Mouse (Mus musculus) embryonic facial prominence, embryonic 14.5 days (tissue): ENCODE measurements around the gene Lurap1. TPM values are rescaled to one million over a fixed set of nuclear protein-coding genes. Genes with fewer than 3 reads are reported as not detected.
A peak's percentile ranks its signal among the peaks of the same experiment; 100 is the strongest.

Experiments used
- ATAC-seq: fragments of 200-750 bp; cut with Nextera tagmentation; 2 replicates; pipeline ENCODE4 v1.8.0; 2017; ENCODE audit warnings: low read depth, moderate number of reproducible peaks, moderate TSS enrichment
- DNase-seq: peaks from one replicate; pipeline ENCODE4 v3.0.0-alpha.2; 2015; ENCODE audit warnings: low spot score
- H3K27ac ChIP-seq: fragments of 300-500 bp; sonication (generic); replicated peaks from 2 replicates; pipeline ENCODE4 v1.5.1; 2014; ENCODE audit warnings: low read depth, mild to moderate bottlenecking, low read length, moderate library complexity
- H3K27me3 ChIP-seq: fragments of 300-500 bp; sonication (generic); replicated peaks from 2 replicates; pipeline ENCODE4 v1.6.1; 2014; ENCODE audit warnings: low read length; ENCODE audit not compliant: control insufficient read depth, insufficient read depth
- H3K36me3 ChIP-seq: fragments of 300-500 bp; sonication (generic); 2 replicates; pipeline ENCODE4 v1.6.1; 2014; ENCODE audit warnings: low read length, mixed read lengths; ENCODE audit not compliant: control insufficient read depth, insufficient read depth
- H3K4me1 ChIP-seq: fragments of 300-500 bp; sonication (generic); 2 replicates; pipeline ENCODE4 v1.6.1; 2014; ENCODE audit warnings: antibody characterized with exemption, low read length; ENCODE audit not compliant: control insufficient read depth, insufficient read depth
- H3K4me2 ChIP-seq: fragments of 300-500 bp; sonication (generic); 2 replicates; pipeline ENCODE4 v1.6.1; 2014; ENCODE audit warnings: low read depth, mild to moderate bottlenecking, low read length, moderate library complexity, mixed read lengths
- H3K4me3 ChIP-seq: fragments of 300-500 bp; sonication (generic); 2 replicates; pipeline ENCODE4 v1.5.1; 2014; ENCODE audit warnings: low read depth, mild to moderate bottlenecking, low read length
- H3K9ac ChIP-seq: fragments of 300-500 bp; sonication (generic); 2 replicates; pipeline ENCODE4 v1.6.1; 2014; ENCODE audit warnings: low read depth, mild to moderate bottlenecking, low read length, moderate library complexity, mixed read lengths
- H3K9me3 ChIP-seq: fragments of 300-500 bp; sonication (generic); 2 replicates; pipeline ENCODE4 v1.6.1; 2016; ENCODE audit warnings: low read length; ENCODE audit not compliant: control insufficient read depth
- WGBS: fragments of 180-500 bp; shearing (Covaris S2); extraction: QIAGEN DNeasy Blood & Tissue Kit; methylation state at CpG from one replicate; pipeline ENCODE4 v1.1.7; 2014; 5-methylcytosine and 5-hydroxymethylcytosine counted together
- polyA plus RNA-seq: library from polyadenylated mRNA; unstranded; fragments of >200 nt; fragmentation: Nextera tagmentation; extraction: Ambion mirVana; gene quantifications from 2 replicates; pipeline ENCODE4 v1.2.1, GENCODE M21; 2014

The Lurap1 gene
- 2.3 and 2.4 TPM in 2 replicates for polyA plus RNA-seq

DNA sequence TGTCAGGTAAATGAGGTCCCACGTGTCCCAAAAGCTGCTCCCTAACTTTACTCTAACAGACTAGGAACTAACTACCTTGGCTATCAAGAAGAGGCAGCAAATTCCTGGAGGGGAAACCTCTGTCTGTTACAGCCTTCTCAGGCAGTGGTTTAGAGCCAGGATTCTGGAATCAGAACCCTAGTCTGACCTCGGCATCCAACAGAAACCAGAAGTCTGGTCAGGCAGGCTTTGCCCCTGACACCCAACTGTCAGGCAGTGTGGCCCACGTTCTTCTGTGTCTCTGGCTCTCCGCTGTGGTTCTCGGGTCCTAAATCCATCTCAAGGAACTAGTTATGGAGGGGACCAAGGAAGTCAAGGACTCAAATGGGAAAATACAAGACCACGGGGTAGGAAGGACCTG lies at the start of gene Lurap1:
Gene Lurap1, minus strand, starts transcription at position 101 of the 400 bp plus-strand sequence.
- Histone ChIP-seq H3K9ac (peak within 1 kb of the TSS; percentile 95), H3K4me2 (peak within 1 kb of the TSS; percentile 83)
- no peak for ATAC-seq

GRCm38 (mm10) chr4:116198422-116198821 lies 47.3 kb upstream of the Lurap1 start:
- H3K9ac ChIP-seq: no peak overlapping the region
- H3K9me3 ChIP-seq: no peaks in the 10 kb centered on the region
- H3K36me3 ChIP-seq: no peaks in the 10 kb centered on the region
- WGBS: 78% methylated on average over 2 of the region's 2 CpGs
- H3K4me2 ChIP-seq: no peak overlapping the region
- H3K4me3 ChIP-seq: no peak overlapping the region
- H3K27ac ChIP-seq: no peak overlapping the region
- H3K4me1 ChIP-seq: no peaks in the 10 kb centered on the region
- ATAC-seq (no peak), DNase-seq (no peak)
- H3K27me3 ChIP-seq: no peaks in the 10 kb centered on the region

More for the DNA sequence above, at the start of gene Lurap1:
- Histone ChIP-seq H3K4me1 (peaks cover 8% of the 10 kb centered on the region), H3K27me3 (no peaks in the 10 kb centered on the region), H3K9me3 (no peaks in the 10 kb centered on the region), H3K36me3 (peaks cover 48% of the 10 kb centered on the region), H3K4me3 (peak within 1 kb of the TSS; percentile 79), H3K27ac (peak within 1 kb of the TSS; percentile 92)
- no peak for DNase-seq
- 74% methylated on average over 6 of the region's 6 CpGs for WGBS

DNA sequence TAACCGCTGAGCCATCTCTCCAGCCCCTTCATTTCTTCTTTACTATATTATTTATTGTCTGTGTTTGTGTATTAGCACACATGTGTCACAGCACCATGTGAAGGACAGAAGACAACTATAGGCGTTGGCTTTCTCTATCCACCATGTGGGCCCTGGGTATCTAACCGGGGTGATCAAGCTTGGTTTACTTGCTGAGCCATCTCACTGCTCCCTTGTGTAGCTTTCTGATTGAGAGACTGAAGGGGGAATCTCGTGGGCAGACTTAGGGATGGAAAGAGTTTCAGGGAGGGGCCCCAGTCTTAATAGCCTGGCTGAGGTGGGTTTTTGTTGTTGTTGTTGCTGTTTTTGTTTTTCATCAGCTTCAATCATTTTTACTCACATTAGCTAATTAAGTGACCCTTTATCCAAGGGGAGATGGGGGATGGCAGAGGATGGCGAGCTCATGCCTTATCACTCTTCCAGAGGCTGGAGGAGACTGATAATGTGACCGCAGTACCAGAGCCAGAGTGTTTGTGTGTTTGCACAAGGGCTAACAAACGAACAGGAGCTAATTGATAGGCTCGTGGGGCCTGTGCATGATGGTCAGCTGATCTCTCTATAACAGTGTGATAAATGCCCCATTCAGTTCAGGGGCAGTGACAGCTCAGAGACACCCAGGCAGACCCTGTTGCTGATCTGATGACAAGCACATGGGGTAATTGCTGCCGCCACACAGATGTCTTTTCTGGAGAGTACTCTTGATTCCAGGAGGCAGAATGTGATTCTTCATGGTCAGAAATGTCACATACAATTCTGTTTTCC lies 42.6 kb upstream of the Lurap1 start:
- WGBS: 62% methylated on average over 9 of the region's 9 CpGs
- Histone ChIP-seq H3K9me3 (no peaks in the 10 kb centered on the region), H3K27me3 (no peaks in the 10 kb centered on the region), H3K36me3 (no peaks in the 10 kb centered on the region), H3K27ac (no peak overlapping the region), H3K4me2 (no peak overlapping the region), H3K9ac (no peak overlapping the region), H3K4me1 (no peaks in the 10 kb centered on the region), H3K4me3 (no peak overlapping the region)
- no peak for DNase-seq
- no peak for ATAC-seq

DNA sequence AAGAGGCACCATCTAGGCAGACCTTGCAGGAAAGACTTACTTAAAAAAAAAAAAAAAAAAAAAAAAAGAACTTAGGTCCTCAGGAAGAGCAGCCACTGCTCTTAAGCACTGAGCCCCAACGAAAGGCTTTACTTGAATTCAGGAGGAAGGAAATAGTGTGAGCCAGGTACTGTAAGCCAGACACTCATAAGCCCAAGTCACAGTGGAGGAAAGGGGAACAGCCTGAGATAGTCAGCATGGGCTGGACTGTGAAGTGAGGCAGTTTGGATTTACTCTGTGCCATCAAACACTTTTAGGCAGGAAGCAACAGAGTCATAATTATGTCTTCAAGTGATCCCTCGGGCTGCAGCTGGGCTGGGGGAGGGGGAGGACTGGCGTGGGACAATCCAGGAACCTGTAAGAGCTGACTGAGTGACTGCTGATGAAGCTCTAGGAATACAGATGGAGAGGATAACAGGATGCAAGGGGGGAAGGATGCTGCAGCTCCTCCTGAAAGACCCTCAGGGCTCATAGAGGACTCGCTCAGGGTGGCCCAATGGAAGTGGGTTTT lies 41.2 kb upstream of the Lurap1 start:
- Histone ChIP-seq H3K9ac (no peak overlapping the region), H3K9me3 (no peaks in the 10 kb centered on the region), H3K27me3 (no peaks in the 10 kb centered on the region), H3K4me2 (no peak overlapping the region), H3K36me3 (no peaks in the 10 kb centered on the region), H3K4me3 (no peak overlapping the region), H3K4me1 (no peaks in the 10 kb centered on the region), H3K27ac (no peak overlapping the region)
- no peak for DNase-seq
- no peak for ATAC-seq
- WGBS: 28% methylated on average over 4 of the region's 4 CpGs

DNA sequence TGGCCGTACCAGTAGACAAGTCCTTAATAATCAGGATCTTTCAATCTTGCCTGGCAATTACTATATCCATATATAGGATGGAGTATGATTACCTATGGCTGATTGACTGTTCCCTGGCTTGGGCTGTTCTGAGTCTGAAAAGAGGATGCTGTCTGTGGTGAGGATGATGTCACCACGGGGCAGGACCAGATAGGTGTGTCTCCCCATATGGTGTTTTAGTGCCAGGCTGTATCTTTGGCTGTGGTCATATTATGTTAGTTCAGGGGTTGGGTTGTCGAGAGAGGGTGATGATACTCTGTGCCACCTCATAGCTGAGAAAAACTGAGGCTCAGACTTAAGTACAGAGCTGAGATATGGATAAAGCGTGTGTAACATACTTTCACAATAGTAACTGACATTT lies 33.9 kb upstream of the Lurap1 start:
- DNase-seq (no peak), ATAC-seq (no peak)
- H3K9ac ChIP-seq: no peak overlapping the region
- H3K27me3 ChIP-seq: no peaks in the 10 kb centered on the region
- 0 out of 2 replicates have a peak, but pooled peaks cover 8% of the 10 kb centered on the region for H3K4me1 ChIP-seq
- no peak overlapping the region for H3K4me3 ChIP-seq
- no peak overlapping the region for H3K4me2 ChIP-seq
- no peaks in the 10 kb centered on the region for H3K36me3 ChIP-seq
- 89% methylated on average over 4 of the region's 4 CpGs for WGBS
- H3K27ac ChIP-seq: no peak overlapping the region
- H3K9me3 ChIP-seq: no peaks in the 10 kb centered on the region

DNA sequence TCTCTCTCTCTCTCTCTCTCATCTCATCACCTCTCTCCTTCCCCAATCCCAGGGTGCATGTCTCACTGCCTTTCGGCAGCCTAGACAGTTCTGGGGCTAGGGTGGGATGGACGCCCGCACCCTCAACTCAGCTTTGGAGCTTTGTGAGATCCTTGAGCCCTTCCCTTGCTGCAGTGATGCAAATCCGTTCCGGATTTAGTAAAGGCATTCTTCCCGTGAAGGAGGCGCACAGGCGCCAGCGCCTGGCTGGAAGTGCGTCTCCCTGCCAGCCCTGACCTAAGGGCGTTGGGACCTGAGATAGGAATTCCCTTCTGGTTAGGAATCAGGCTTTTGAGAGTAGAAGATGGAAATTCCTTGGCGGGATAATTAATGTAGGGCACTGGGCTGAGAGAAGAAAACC lies 31.6 kb upstream of the Lurap1 start:
- H3K4me3 ChIP-seq: peak overlapping the region; percentile 14
- 3% methylated on average over 12 of the region's 12 CpGs for WGBS
- H3K27me3 ChIP-seq: no peaks in the 10 kb centered on the region
- no peak for ATAC-seq
- peak overlapping the region; percentile 50 for H3K9ac ChIP-seq
- DNase-seq: peak; percentile 64
- H3K9me3 ChIP-seq: no peaks in the 10 kb centered on the region
- H3K4me2 ChIP-seq: peak overlapping the region; percentile 48
- 0 out of 2 replicates have a peak, but pooled peaks cover 8% of the 10 kb centered on the region for H3K4me1 ChIP-seq
- peak overlapping the region; percentile 33; the same call in 1 of the 2 replicates for H3K27ac ChIP-seq
- no peaks in the 10 kb centered on the region for H3K36me3 ChIP-seq

- Histone ChIP-seq H3K4me1 (peaks cover 11% of the 10 kb centered on the region), H3K36me3 (no peaks in the 10 kb centered on the region), H3K27me3 (no peaks in the 10 kb centered on the region), H3K9me3 (no peaks in the 10 kb centered on the region), H3K4me2 (no peak overlapping the region), H3K9ac (no peak overlapping the region), H3K4me3 (no peak overlapping the region), H3K27ac (no peak overlapping the region)
- DNase-seq (no peak), ATAC-seq (no peak)
- WGBS: 42% methylated on average over 3 of the region's 3 CpGs
Measured at GRCm38 (mm10) chr4:116182079-116182478, 30.9 kb upstream of the Lurap1 start.

DNA sequence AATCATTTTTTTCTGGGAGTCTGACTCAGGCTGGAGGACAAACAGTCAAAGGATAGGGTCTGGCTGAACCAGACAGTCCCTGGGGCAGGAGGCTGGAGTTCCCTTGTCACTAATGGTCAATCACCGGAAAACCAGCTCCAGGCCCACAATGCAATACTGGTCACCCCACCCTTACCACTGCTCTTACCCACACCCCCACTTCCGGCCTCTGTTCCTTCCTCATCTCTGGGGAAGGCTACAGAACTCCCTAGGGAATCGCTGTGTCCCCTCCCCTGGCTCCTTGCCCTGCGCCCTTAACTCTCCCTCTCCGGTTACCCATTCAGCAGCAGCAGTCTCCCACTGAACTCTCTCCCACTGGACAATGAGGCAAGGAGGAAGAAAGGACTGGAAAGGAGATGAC lies 26.0 kb upstream of the Lurap1 start:
- 0 out of 2 replicates have a peak overlapping the region, but pooled peaks have one; percentile 31 for H3K9ac ChIP-seq
- peak overlapping the region; percentile 45 for H3K4me2 ChIP-seq
- WGBS: 21% methylated on average over 5 of the region's 5 CpGs
- H3K36me3 ChIP-seq: no peaks in the 10 kb centered on the region
- peaks cover 24% of the 10 kb centered on the region for H3K4me1 ChIP-seq
- no peaks in the 10 kb centered on the region for H3K9me3 ChIP-seq
- H3K27me3 ChIP-seq: no peaks in the 10 kb centered on the region
- ATAC-seq (peak; percentile 13; the same call in 1 of the 2 replicates), DNase-seq (peak; percentile 48)
- no peak overlapping the region for H3K4me3 ChIP-seq
- H3K27ac ChIP-seq: peak overlapping the region; percentile 61
